Mouse (Mus musculus): ENCODE data around the gene Phf14. TPM values are rescaled to one million over a fixed set of nuclear protein-coding genes. Genes with fewer than 3 reads are reported as not detected.
"Not testable (repeated sequence)": the region's sequence is repeated elsewhere in the genome, so short reads cannot be mapped to it uniquely, and the experiment has no call there.

Phf14 gene
- polyA plus RNA-seq, 1 experiment from 2014 or later, result 106 TPM

DNA sequence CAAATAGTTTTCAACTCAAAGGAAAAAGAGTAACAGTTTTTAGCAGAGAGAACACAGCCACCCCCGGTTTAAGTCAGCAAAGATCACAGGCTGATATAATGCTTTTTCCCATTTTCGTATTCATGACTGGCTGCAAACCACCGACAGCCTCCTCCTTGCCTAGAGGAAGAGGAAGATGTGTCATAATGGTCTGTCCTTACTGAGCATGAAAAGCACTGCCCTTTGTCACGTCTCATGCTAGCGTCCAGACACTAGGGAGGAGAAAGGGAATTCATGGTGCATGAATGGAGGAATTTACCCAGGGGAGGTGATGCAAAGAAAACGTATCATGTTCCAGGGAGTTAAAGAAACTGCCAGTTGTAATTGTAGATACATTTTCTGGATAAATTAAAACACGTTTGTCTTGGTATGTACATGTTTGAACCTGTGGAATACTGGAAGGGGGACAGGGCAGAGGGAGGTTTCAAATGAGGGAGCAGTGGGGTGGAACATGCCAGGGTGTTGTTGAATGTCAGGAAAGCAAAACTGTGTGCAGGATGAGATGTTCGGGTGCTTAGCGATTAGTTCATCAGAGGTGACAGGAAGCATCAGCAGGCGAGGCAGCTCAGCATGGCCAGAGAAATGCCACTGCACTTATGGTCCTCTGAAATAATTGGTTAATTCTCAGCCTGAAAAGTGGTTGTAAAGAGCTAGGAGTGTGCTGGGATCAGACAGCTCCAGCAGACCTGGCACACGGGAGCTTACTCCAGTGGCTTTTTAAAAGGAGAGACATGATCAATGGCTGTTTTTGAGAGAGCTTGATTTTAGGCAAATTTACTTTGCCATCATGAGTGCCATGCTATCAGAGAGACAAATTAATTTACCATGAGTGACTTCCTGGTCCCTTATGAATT lies 209.6 kb downstream of the Phf14 start:
- peak; percentile 23; the same call in 1 of the 2 replicates for ATAC-seq (ENCODE audit: insufficient number of reproducible peaks, insufficient read depth, low FRiP score, low read depth)
- Histone ChIP-seq H3K9ac (replicated peaks; ENCODE audit: low read depth, low read length) (no peak overlapping the region), H3K4me1 (ENCODE audit: control insufficient read depth, insufficient read depth, low read length) (0 out of 2 replicates have a peak, but pooled peaks cover 10% of the 10 kb centered on the region), H3K4me2 (replicated peaks; ENCODE audit: low read depth, low read length) (no peak overlapping the region), H3K4me3 (ENCODE audit: low read depth, low read length) (no peak overlapping the region), H3K36me3 (ENCODE audit: control insufficient read depth, insufficient read depth, low read length) (no peaks in the 10 kb centered on the region), H3K27ac (ENCODE audit: low read length) (no peak overlapping the region), H3K27me3 (ENCODE audit: control insufficient read depth, insufficient read depth, low read length) (no peaks in the 10 kb centered on the region), H3K9me3 (ENCODE audit: control insufficient read depth, low read depth, low read length) (no peaks in the 10 kb centered on the region)
- WGBS, result 36% methylated on average over 11 of the region's 11 CpGs

DNA sequence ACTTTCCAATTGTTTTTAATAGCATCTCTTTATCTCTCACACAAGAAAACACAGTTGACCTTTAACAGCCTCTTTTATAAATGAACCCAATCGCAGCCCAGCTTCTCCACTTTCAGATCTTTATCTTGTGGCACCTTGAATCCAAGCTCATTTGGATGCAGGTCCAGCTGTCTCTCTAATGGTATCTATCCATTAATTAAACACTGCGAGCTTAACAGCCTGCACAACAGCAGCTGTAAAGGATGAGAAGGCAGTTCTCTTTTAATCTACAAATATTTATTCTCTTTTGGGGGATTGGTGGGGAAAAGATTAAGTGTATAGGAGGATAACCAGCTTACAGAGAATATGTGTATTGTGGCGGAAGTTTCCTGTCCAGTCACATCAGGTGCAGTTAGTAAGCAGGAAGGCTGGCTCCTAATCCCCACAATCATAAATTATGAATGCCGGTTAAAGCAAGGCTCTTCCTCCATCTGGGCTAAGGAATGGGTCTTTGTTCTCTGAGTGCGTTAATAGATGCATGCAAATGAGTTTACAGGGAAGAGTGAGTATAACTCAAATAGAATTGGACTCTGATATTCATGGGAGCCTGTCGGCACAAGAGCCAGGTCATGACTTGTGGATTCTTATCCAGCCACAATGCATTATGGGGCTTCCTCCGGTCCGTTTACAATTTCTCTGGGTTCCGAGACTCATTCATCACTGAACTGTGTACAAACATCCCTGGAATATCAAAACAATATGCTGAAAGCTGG lies 210.4 kb downstream of the Phf14 start:
- Histone ChIP-seq H3K9ac (replicated peaks; ENCODE audit: low read depth, low read length) (no peak overlapping the region), H3K9me3 (ENCODE audit: control insufficient read depth, low read depth, low read length) (no peaks in the 10 kb centered on the region), H3K4me2 (replicated peaks; ENCODE audit: low read depth, low read length) (no peak overlapping the region), H3K27ac (ENCODE audit: low read length) (no peak overlapping the region), H3K4me3 (ENCODE audit: low read depth, low read length) (no peak overlapping the region), H3K4me1 (ENCODE audit: control insufficient read depth, insufficient read depth, low read length) (0 out of 2 replicates have a peak, but pooled peaks cover 10% of the 10 kb centered on the region), H3K27me3 (ENCODE audit: control insufficient read depth, insufficient read depth, low read length) (no peaks in the 10 kb centered on the region), H3K36me3 (ENCODE audit: control insufficient read depth, insufficient read depth, low read length) (no peaks in the 10 kb centered on the region)
- ATAC-seq (ENCODE audit: insufficient number of reproducible peaks, insufficient read depth, low FRiP score, low read depth), result no peak
- WGBS, result 24% methylated on average over 9 of the region's 9 CpGs

DNA sequence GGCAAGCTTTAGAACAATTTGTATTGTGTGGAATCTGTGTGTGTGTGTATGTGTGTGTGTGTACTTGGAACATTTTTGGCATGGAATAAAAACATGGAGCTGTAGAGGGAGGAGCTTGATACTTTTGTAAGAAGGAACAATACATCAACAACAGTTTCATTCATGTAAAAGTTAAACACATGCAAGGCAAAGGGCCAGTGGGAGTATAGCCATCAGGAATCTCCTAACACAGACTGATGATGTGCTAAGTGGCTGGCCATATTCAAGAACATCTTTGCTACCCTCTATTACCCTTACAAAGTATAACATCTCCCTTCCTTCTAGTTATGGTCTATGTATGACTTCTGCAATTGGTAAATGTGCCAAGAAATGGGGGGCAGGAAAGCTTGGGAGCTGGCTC lies 215.2 kb downstream of the Phf14 start:
- Histone ChIP-seq H3K9me3 (ENCODE audit: control insufficient read depth, low read depth, low read length) (no peaks in the 10 kb centered on the region), H3K36me3 (ENCODE audit: control insufficient read depth, insufficient read depth, low read length) (no peaks in the 10 kb centered on the region), H3K27me3 (ENCODE audit: control insufficient read depth, insufficient read depth, low read length) (no peaks in the 10 kb centered on the region), H3K4me3 (ENCODE audit: low read depth, low read length) (no peak overlapping the region), H3K4me1 (ENCODE audit: control insufficient read depth, insufficient read depth, low read length) (0 out of 2 replicates have a peak, but pooled peaks cover 5% of the 10 kb centered on the region), H3K9ac (replicated peaks; ENCODE audit: low read depth, low read length) (no peak overlapping the region), H3K27ac (ENCODE audit: low read length) (no peak overlapping the region), H3K4me2 (replicated peaks; ENCODE audit: low read depth, low read length) (no peak overlapping the region)
- no peak for ATAC-seq (ENCODE audit: insufficient number of reproducible peaks, insufficient read depth, low FRiP score, low read depth)

DNA sequence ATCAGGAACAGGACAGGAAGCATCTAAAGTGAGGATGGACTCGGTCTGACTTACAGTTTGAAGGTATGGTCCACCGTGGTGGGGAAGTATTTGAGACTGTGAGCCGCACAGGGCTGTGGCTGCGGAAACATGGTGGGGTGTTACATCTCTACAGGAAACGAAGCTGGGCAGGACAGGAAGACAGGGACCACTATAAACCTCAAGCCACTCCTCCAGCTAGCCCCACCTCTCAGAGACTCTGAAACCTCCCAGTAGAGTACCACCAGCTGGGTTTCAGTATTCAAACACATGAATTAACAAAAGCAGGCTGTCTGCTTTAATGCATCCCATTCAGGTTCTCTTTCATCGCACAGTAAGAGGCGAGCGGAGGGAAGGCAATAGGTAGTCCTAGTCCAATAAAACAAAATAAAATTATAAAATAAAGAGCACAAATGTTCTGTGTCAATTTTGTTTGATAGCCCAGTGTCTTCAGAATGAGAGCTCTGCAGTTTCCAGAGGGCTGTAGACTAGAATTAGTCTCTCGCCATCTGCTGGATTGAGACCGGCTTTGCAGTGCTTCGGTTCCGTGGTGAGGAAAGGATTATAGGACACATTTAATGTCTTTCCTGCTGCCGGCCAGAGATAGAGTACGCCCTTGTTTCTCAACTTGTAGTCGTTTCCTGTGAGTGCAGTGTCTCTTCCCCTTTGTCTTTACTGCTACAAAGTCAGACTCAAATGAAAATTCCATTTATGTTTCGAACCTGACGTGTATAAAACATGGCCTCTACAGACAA lies 217.6 kb downstream of the Phf14 start:
- Histone ChIP-seq H3K27me3 (ENCODE audit: control insufficient read depth, insufficient read depth, low read length) (no peaks in the 10 kb centered on the region), H3K4me3 (ENCODE audit: low read depth, low read length) (no peak overlapping the region), H3K4me1 (ENCODE audit: control insufficient read depth, insufficient read depth, low read length) (no peaks in the 10 kb centered on the region), H3K9ac (replicated peaks; ENCODE audit: low read depth, low read length) (no peak overlapping the region), H3K27ac (ENCODE audit: low read length) (no peak overlapping the region), H3K9me3 (ENCODE audit: control insufficient read depth, low read depth, low read length) (no peaks in the 10 kb centered on the region), H3K4me2 (replicated peaks; ENCODE audit: low read depth, low read length) (no peak overlapping the region), H3K36me3 (ENCODE audit: control insufficient read depth, insufficient read depth, low read length) (no peaks in the 10 kb centered on the region)
- ATAC-seq (ENCODE audit: insufficient number of reproducible peaks, insufficient read depth, low FRiP score, low read depth), result peak; percentile 70; the same call in 1 of the 2 replicates
- WGBS, result 34% methylated on average over 17 of the region's 17 CpGs

DNA sequence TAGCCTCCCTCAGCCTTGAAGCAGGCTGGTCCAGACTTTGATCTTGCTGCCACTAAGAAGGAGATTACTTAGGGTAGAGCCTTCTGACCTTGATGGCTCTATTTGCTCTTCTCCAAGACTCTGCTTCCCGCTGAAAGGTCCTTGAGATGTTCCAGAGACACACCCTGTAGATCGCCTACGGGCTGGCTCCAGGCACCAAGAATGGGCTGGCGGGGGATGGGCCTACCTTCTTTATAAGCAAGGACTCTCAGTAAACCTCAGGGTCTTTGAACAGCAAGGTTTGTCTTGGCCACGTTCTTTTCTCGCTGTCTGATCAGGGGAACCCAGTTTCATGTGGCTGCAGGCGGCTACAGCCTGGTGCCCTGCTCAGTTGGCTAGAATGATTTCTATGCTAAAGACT lies 219.0 kb downstream of the Phf14 start:
- not testable (repeated sequence) for H3K4me2 ChIP-seq (replicated peaks; ENCODE audit: low read depth, low read length); H3K36me3 ChIP-seq (ENCODE audit: control insufficient read depth, insufficient read depth, low read length); H3K4me1 ChIP-seq (ENCODE audit: control insufficient read depth, insufficient read depth, low read length); H3K27me3 ChIP-seq (ENCODE audit: control insufficient read depth, insufficient read depth, low read length); H3K4me3 ChIP-seq (ENCODE audit: low read depth, low read length); ATAC-seq (ENCODE audit: insufficient number of reproducible peaks, insufficient read depth, low FRiP score, low read depth); H3K27ac ChIP-seq (ENCODE audit: low read length); H3K9ac ChIP-seq (replicated peaks; ENCODE audit: low read depth, low read length); H3K9me3 ChIP-seq (ENCODE audit: control insufficient read depth, low read depth, low read length)
- 66% methylated on average over 7 of the region's 7 CpGs for WGBS

DNA sequence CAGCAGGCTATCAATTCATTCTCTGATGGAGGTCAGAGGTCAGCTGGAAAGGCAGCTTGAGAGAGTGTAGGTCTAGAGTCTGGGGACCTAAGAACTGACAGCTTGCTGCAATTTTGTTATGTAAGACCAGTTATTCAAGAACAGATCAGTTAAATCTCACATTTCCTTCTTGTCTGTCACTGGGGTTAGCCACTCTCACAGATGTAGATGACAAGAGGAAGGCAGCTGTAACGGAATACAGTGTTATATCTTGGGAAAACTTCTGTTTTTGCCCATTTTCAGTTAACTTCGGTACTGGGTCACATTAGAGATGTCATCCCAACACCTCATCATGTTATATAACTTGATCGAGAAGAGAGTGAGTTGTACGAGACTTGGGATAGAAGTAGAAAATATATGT lies 219.7 kb downstream of the Phf14 start:
- no peaks in the 10 kb centered on the region for H3K27me3 ChIP-seq (ENCODE audit: control insufficient read depth, insufficient read depth, low read length)
- H3K27ac ChIP-seq (ENCODE audit: low read length), result no peak overlapping the region
- H3K4me2 ChIP-seq (replicated peaks; ENCODE audit: low read depth, low read length), result no peak overlapping the region
- no peak overlapping the region for H3K4me3 ChIP-seq (ENCODE audit: low read depth, low read length)
- 88% methylated on average over 4 of the region's 4 CpGs for WGBS
- no peaks in the 10 kb centered on the region for H3K4me1 ChIP-seq (ENCODE audit: control insufficient read depth, insufficient read depth, low read length)
- no peaks in the 10 kb centered on the region for H3K9me3 ChIP-seq (ENCODE audit: control insufficient read depth, low read depth, low read length)
- H3K36me3 ChIP-seq (ENCODE audit: control insufficient read depth, insufficient read depth, low read length), result no peaks in the 10 kb centered on the region
- ATAC-seq (ENCODE audit: insufficient number of reproducible peaks, insufficient read depth, low FRiP score, low read depth), result no peak
- no peak overlapping the region for H3K9ac ChIP-seq (replicated peaks; ENCODE audit: low read depth, low read length)

Other genes starting within 250 kb of the Phf14 start
- 1,016 and 1,081 TPM in 2 replicates for gene Ndufa4, start 312 bp upstream of the Phf14 start, polyA plus RNA-seq (2014; fragmentation: Nextera tagmentation; extraction: Ambion mirVana)

Data from stomach, embryonic 14.5 days (tissue).